Mouse (Mus musculus): ENCODE data around the gene Cfap74. TPM values are rescaled to one million over a fixed set of nuclear protein-coding genes. Genes with fewer than 3 reads are reported as not detected.

Cfap74 gene
- polyA plus RNA-seq (2014; fragmentation: Illumina TruSeq; extraction: RNeasy Lipid Tissue Mini Kit (QIAGEN cat#74804); ENCODE audit: low read depth, low replicate concordance), result 4.4 TPM

GRCm38 (mm10) chr4:155409058-155409776 is at the start of gene Cfap74:
Gene Cfap74, plus strand, starts transcription at chr4:155409190.

DNA sequence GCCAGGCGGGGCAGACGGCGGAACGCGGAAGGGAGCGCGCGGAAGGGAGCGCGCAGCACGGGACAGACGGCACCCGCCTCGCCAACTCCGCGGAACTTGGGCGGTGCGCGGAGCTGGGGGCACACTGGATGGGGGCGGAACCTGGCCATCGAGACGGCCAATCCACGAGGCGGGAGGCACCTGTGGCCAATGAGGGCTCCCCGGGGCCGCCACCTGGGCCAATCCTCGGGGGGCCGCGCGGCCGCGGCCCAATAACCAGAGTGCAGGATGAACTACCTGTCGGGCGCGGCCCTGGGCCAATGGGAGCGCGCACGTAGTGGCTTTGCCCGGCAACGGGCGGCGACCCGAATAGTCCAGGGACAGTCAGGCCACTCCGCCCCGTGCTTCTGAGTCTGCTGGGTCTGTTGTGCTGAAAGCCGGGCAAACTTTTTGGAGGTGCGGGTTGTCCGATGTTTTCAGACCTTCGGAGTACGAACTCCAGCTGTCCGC is 47.6 kb upstream of the Cfap74 start, which contains the start of gene Prkcz:
TSS of gene Prkcz (minus strand) at position 59 of the 489 bp plus-strand sequence.

DNA sequence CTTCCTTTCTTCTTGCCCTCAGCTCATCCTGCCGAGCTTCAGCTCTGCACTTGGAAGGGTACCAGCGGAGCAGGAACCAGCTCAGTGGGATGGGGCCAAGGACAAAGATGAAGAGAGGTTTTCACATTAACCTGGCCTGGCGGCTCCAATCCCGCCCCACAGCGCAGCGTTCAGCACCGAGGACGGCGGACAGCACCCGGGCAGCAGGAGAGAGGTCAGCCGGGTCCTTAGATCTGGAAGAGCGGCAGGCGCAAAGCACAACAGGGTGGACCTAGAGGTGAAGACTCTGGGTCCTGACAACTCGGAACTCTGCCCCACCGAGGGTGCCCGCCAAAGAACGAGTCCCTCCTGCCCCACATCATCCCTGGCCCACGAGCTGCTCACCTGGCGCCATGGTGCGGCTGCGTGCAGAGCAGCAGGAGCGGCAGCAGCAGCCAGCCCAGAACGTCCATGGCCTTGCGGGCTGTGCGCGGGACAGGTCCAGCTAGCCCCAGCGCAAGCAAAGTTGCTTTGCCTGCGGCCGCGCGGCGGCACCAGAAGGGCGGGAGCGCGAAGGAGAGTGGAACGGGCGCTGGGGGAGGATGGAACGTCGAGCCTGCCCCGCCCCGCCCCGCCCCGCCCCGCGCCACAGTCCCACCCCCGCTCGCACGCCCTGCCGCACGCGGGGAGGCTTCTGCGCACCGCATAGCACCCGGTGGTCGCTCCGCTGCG is 11.3 kb upstream of the Cfap74 start, which contains the start of gene Gabrd:
TSS of gene Gabrd (minus strand) at position 602 of the 711 bp plus-strand sequence.

DNA sequence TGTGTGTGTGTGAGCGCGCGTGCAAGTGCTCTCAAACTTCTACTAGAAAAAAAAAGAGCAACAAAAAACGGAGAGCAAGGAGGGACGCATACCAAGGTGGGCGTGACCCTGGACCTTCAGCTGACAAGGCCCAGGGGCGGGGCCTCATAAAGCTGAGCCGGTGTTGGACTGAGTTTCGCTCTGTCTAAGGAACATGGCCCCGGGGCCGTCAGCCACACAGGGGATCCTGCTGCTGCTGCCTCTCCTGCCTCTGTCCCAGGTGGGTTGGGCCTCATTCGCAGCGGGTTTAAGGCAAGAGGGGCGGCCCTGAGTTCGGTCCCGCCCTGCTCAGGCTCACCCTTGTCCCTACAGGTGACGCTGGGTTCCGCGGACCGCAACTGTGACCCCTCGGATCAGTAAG is 60.0 kb downstream of the Cfap74 start, which contains the start of gene Tmem52:
TSS of gene Tmem52 (plus strand) at position 163 of the 400 bp plus-strand sequence.

DNA sequence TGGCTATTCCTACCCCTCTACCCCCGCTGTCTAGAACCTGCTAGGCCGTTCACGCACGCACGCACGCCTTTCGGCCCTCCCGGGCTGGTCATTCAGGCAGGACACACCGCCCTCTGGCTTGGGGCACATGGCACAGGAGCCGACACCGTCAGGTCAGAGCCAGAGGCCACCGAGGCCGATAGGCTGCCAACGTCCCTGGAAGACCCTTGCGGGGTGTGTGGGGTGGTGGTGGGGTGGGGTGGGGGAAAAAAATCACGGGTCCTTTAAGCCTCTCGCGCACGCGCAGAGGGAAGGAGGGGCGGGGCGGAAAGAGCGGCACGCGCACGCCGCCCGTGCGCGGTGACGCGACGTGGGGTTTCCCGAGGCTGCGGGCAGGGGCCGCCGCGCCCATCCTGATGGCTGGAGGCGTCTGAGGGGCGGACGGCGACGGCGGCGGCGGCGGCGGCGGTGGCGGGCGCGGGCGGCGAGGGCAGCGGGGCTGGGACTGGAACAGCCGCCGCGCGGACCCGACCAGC is 82.1 kb downstream of the Cfap74 start, which contains the start of gene Gnb1:
TSS of gene Gnb1 (plus strand) at position 372 of the 515 bp plus-strand sequence.

Other genes with a start within 250 kb of the Cfap74 start
- gene Ski, start 186.6 kb upstream of the Cfap74 start, polyA plus RNA-seq (2014; fragmentation: Illumina TruSeq; extraction: RNeasy Lipid Tissue Mini Kit (QIAGEN cat#74804); ENCODE audit: low read depth, low replicate concordance), result 78.6 TPM
- gene Faap20, start 159.4 kb upstream of the Cfap74 start, polyA plus RNA-seq (2014; fragmentation: Illumina TruSeq; extraction: RNeasy Lipid Tissue Mini Kit (QIAGEN cat#74804); ENCODE audit: low read depth, low replicate concordance), result 40.1 TPM
- gene Prkcz, start 47.8 kb upstream of the Cfap74 start, polyA plus RNA-seq (2014; fragmentation: Illumina TruSeq; extraction: RNeasy Lipid Tissue Mini Kit (QIAGEN cat#74804); ENCODE audit: low read depth, low replicate concordance), result 10.5 TPM
- 0.89 TPM for gene Gabrd, start 11.1 kb upstream of the Cfap74 start, polyA plus RNA-seq (2014; fragmentation: Illumina TruSeq; extraction: RNeasy Lipid Tissue Mini Kit (QIAGEN cat#74804); ENCODE audit: low read depth, low replicate concordance)
- gene Tmem52, start 59.9 kb downstream of the Cfap74 start, polyA plus RNA-seq (2014; fragmentation: Illumina TruSeq; extraction: RNeasy Lipid Tissue Mini Kit (QIAGEN cat#74804); ENCODE audit: low read depth, low replicate concordance), result 5.8 TPM
- 273 TPM for gene Gnb1, start 82.2 kb downstream of the Cfap74 start, polyA plus RNA-seq (2014; fragmentation: Illumina TruSeq; extraction: RNeasy Lipid Tissue Mini Kit (QIAGEN cat#74804); ENCODE audit: low read depth, low replicate concordance)
- 135 TPM for gene Nadk, start 153.2 kb downstream of the Cfap74 start, polyA plus RNA-seq (2014; fragmentation: Illumina TruSeq; extraction: RNeasy Lipid Tissue Mini Kit (QIAGEN cat#74804); ENCODE audit: low read depth, low replicate concordance)
- gene Slc35e2, start 192.2 kb downstream of the Cfap74 start, polyA plus RNA-seq (2014; fragmentation: Illumina TruSeq; extraction: RNeasy Lipid Tissue Mini Kit (QIAGEN cat#74804); ENCODE audit: low read depth, low replicate concordance), result 26.1 TPM
- 63.7 TPM for gene Cdk11b, start 215.7 kb downstream of the Cfap74 start, polyA plus RNA-seq (2014; fragmentation: Illumina TruSeq; extraction: RNeasy Lipid Tissue Mini Kit (QIAGEN cat#74804); ENCODE audit: low read depth, low replicate concordance)
- not detected for gene Gm10563, start 236.2 kb downstream of the Cfap74 start, polyA plus RNA-seq (2014; fragmentation: Illumina TruSeq; extraction: RNeasy Lipid Tissue Mini Kit (QIAGEN cat#74804); ENCODE audit: low read depth, low replicate concordance)
- gene Mmp23, start 244.2 kb downstream of the Cfap74 start, polyA plus RNA-seq (2014; fragmentation: Illumina TruSeq; extraction: RNeasy Lipid Tissue Mini Kit (QIAGEN cat#74804); ENCODE audit: low read depth, low replicate concordance), result 32.0 TPM